Mouse (Mus musculus): ENCODE data around the gene Dars.

DNA sequence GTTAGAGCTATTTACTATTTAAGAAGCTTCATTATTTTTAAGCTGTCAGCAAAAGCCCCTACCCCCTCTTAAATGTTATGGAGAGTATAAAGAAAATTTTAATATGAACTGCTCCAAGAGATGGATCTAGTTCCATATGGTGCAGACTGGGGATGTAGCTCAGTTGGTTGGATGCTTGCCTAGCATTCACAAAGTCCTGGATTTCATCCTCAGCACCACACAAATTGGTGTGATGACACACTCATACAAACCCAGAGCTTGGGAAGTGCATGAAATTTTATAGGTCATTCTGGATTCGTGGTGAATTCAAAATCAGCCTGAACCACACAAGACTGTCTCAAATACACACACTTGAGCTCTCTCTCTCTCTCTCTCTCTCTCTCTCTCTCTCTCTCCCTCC, 49.7 kb upstream of the Dars start:
- no peak for TF ChIP-seq EP300 (IDR thresholded peaks at IDR 0.05)
- no peak for TF ChIP-seq CTCF (IDR thresholded peaks at IDR 0.05)
